Mouse (Mus musculus) mouse trophoblast stem cell (cell line): ENCODE measurements around the gene Timm44.
"Not testable (repeated sequence)": the region's sequence is repeated elsewhere in the genome, so short reads cannot be mapped to it uniquely, and the experiment has no call there.

Experiments
- in situ Hi-C, 2 experiments: fragments of 300-500 bp; cut with MseI, MboI; formaldehyde crosslinking; loops; 2 replicates in 1 of 2; 3 replicates in 1 of 2; pipeline ENCODE4 v1.15.1; 2025

Timm44 gene

GRCm38 (mm10) chr8:4265160-4265914, 10.4 kb downstream of the Timm44 start:
- in situ Hi-C loops: no loop called here

- in situ Hi-C loops: no loop called here
Measured at GRCm38 (mm10) chr8:4263105-4263791, 12.5 kb downstream of the Timm44 start.

GRCm38 (mm10) chr8:4259805-4260170, 15.9 kb downstream of the Timm44 start:
- in situ Hi-C loops: no loop called here

GRCm38 (mm10) chr8:4259125-4259804, 16.4 kb downstream of the Timm44 start, which contains the start of gene Ctxn1:
Gene Ctxn1, minus strand, starts transcription at chr8:4259274.
- in situ Hi-C loops: no loop called here

- in situ Hi-C loops: no loop called here
Measured at GRCm38 (mm10) chr8:4258678-4259077, 17.0 kb downstream of the Timm44 start.

- in situ Hi-C loops: no loop called here
Measured at GRCm38 (mm10) chr8:4258233-4258632, 17.5 kb downstream of the Timm44 start.

- in situ Hi-C loops: no loop called here
Measured at GRCm38 (mm10) chr8:4257350-4257749, 18.4 kb downstream of the Timm44 start.

GRCm38 (mm10) chr8:4256911-4257310, 18.8 kb downstream of the Timm44 start:
- in situ Hi-C loops: no loop called here

- in situ Hi-C loops: not testable (repeated sequence)
Measured at GRCm38 (mm10) chr8:4255471-4255870, 20.2 kb downstream of the Timm44 start.

GRCm38 (mm10) chr8:4254001-4254400, 21.7 kb downstream of the Timm44 start:
- in situ Hi-C loops: no loop called here

- in situ Hi-C loops: no loop called here
Measured at GRCm38 (mm10) chr8:4252934-4253841, 22.5 kb downstream of the Timm44 start, which contains the start of gene Snapc2. Gene Snapc2, plus strand, starts transcription at chr8:4253080.

- in situ Hi-C loops: no loop called here
Measured at GRCm38 (mm10) chr8:4252116-4252760, 23.5 kb downstream of the Timm44 start.

- in situ Hi-C loops: no loop called here
Measured at GRCm38 (mm10) chr8:4250306-4250970, 25.3 kb downstream of the Timm44 start.

- in situ Hi-C loops: no loop called here
Measured at GRCm38 (mm10) chr8:4249213-4249612, 26.5 kb downstream of the Timm44 start.

GRCm38 (mm10) chr8:4247951-4248540, 27.7 kb downstream of the Timm44 start, which contains the start of gene Tgfbr3l:
Gene Tgfbr3l, plus strand, starts transcription at chr8:4248214.
- in situ Hi-C loops: no loop called here

- in situ Hi-C loops: no loop called here
Measured at GRCm38 (mm10) chr8:4247241-4247640, 28.5 kb downstream of the Timm44 start.

GRCm38 (mm10) chr8:4245737-4246136, 30.0 kb downstream of the Timm44 start:
- in situ Hi-C loops: no loop called here

- in situ Hi-C loops: no loop called here
Measured at GRCm38 (mm10) chr8:4245061-4245460, 30.7 kb downstream of the Timm44 start.

GRCm38 (mm10) chr8:4239193-4239890, 36.4 kb downstream of the Timm44 start:
- in situ Hi-C loops: no loop called here
